Mouse (Mus musculus): ENCODE data around the gene Gnat1. TPM values are rescaled to one million over a fixed set of nuclear protein-coding genes. Genes with fewer than 3 reads are reported as not detected.

The Gnat1 gene
- polyA plus RNA-seq, 1 experiment from 2014 or later = 3.0 TPM

Other genes with a start within 250 kb of the Gnat1 start
- gene Tmem115, start 145.8 kb downstream of the Gnat1 start, polyA plus RNA-seq (2016; fragmentation: Nextera tagmentation; extraction: Ambion mirVana) = 49.7 and 50.1 TPM in 2 replicates
- 17.2 and 17.7 TPM in 2 replicates for gene Cyb561d2, start 137.5 kb downstream of the Gnat1 start, polyA plus RNA-seq (2016; fragmentation: Nextera tagmentation; extraction: Ambion mirVana)
- gene Nprl2, start 137.5 kb downstream of the Gnat1 start, polyA plus RNA-seq (2016; fragmentation: Nextera tagmentation; extraction: Ambion mirVana) = 40.8 and 46.3 TPM in 2 replicates
- gene Zmynd10, start 132.4 kb downstream of the Gnat1 start, polyA plus RNA-seq (2016; fragmentation: Nextera tagmentation; extraction: Ambion mirVana) = 1.3 and 1.7 TPM in 2 replicates
- gene Rassf1, start 128.2 kb downstream of the Gnat1 start, polyA plus RNA-seq (2016; fragmentation: Nextera tagmentation; extraction: Ambion mirVana) = 54.0 and 55.6 TPM in 2 replicates
- 54.1 and 54.8 TPM in 2 replicates for gene Tusc2, start 116.5 kb downstream of the Gnat1 start, polyA plus RNA-seq (2016; fragmentation: Nextera tagmentation; extraction: Ambion mirVana)
- gene Hyal2, start 111.8 kb downstream of the Gnat1 start, polyA plus RNA-seq (2016; fragmentation: Nextera tagmentation; extraction: Ambion mirVana) = 132 and 134 TPM in 2 replicates
- 12.2 and 13.2 TPM in 2 replicates for gene Hyal1, start 102.8 kb downstream of the Gnat1 start, polyA plus RNA-seq (2016; fragmentation: Nextera tagmentation; extraction: Ambion mirVana)
- gene Naa80, start 100.8 kb downstream of the Gnat1 start, polyA plus RNA-seq (2016; fragmentation: Nextera tagmentation; extraction: Ambion mirVana) = 15.0 and 15.4 TPM in 2 replicates
- gene Hyal3, start 98.9 kb downstream of the Gnat1 start, polyA plus RNA-seq (2016; fragmentation: Nextera tagmentation; extraction: Ambion mirVana) = 1.4 and 1.5 TPM in 2 replicates
- gene Ifrd2, start 92.1 kb downstream of the Gnat1 start, polyA plus RNA-seq (2016; fragmentation: Nextera tagmentation; extraction: Ambion mirVana) = 35.8 and 36.9 TPM in 2 replicates
- 3.8 and 6.9 TPM in 2 replicates for gene Sema3b, start 70.5 kb downstream of the Gnat1 start, polyA plus RNA-seq (2016; fragmentation: Nextera tagmentation; extraction: Ambion mirVana)
- 439 and 443 TPM in 2 replicates for gene Gnai2, start 44.3 kb downstream of the Gnat1 start, polyA plus RNA-seq (2016; fragmentation: Nextera tagmentation; extraction: Ambion mirVana)
- 8.2 and 8.3 TPM in 2 replicates for gene Slc38a3, start 10.2 kb downstream of the Gnat1 start, polyA plus RNA-seq (2016; fragmentation: Nextera tagmentation; extraction: Ambion mirVana)
- 52.4 and 53.1 TPM in 2 replicates for gene Sema3f, start 30.8 kb upstream of the Gnat1 start, polyA plus RNA-seq (2016; fragmentation: Nextera tagmentation; extraction: Ambion mirVana)
- gene Rbm5, start 91.3 kb upstream of the Gnat1 start, polyA plus RNA-seq (2016; fragmentation: Nextera tagmentation; extraction: Ambion mirVana) = 232 and 261 TPM in 2 replicates
- gene Rbm6, start 193.5 kb upstream of the Gnat1 start, polyA plus RNA-seq (2016; fragmentation: Nextera tagmentation; extraction: Ambion mirVana) = 103 and 110 TPM in 2 replicates
- gene Mon1a, start 208.4 kb upstream of the Gnat1 start, polyA plus RNA-seq (2016; fragmentation: Nextera tagmentation; extraction: Ambion mirVana) = 11.3 and 14.1 TPM in 2 replicates
- 2.8 and 3.6 TPM in 2 replicates for gene Mst1r, start 227.2 kb upstream of the Gnat1 start, polyA plus RNA-seq (2016; fragmentation: Nextera tagmentation; extraction: Ambion mirVana)
- gene Actl11, start 248.8 kb upstream of the Gnat1 start, polyA plus RNA-seq (2016; fragmentation: Nextera tagmentation; extraction: Ambion mirVana) = not detected in 2 replicates

All from embryonic facial prominence, embryonic 12.5 days (tissue).